Mouse (Mus musculus) myocyte (in vitro differentiated cells): Measurements from ENCODE around the gene Lamc3. TPM values are rescaled to one million over a fixed set of nuclear protein-coding genes. Genes with fewer than 3 reads are reported as not detected.

Source experiments
- H3K27me3 ChIP-seq: one replicate; pipeline ENCODE4 v1.6.1; 2011; ENCODE audit not compliant: control insufficient read depth, insufficient read depth, insufficient read length
- H3K36me3 ChIP-seq: one replicate; pipeline ENCODE4 v1.6.1; 2011; ENCODE audit not compliant: control insufficient read depth, insufficient read depth
- H3K4me2 ChIP-seq: one replicate; pipeline ENCODE4 v1.6.1; 2011; ENCODE audit warnings: low read depth, control low read depth
- H3K4me3 ChIP-seq: one replicate; pipeline ENCODE4 v1.5.1; 2011; ENCODE audit warnings: mild to moderate bottlenecking, control low read depth, moderate library complexity
- H3K79me2 ChIP-seq: one replicate; pipeline ENCODE4 v1.6.1; 2011; ENCODE audit not compliant: control insufficient read depth, insufficient read depth
- H3ac ChIP-seq: one replicate; pipeline ENCODE4 v1.6.1; 2011; ENCODE audit not compliant: control insufficient read depth, insufficient read length
- CEBPB ChIP-seq: IDR thresholded peaks from 2 replicates; pipeline ENCODE4 v1.6.1; 2011; ENCODE audit warnings: mild to moderate bottlenecking, moderate library complexity; ENCODE audit not compliant: poor library complexity, insufficient read depth, severe bottlenecking
- E2F4 ChIP-seq: IDR thresholded peaks from one replicate; pipeline ENCODE4 v1.6.1; 2011; ENCODE audit warnings: mild to moderate bottlenecking, control low read depth, moderate library complexity; ENCODE audit not compliant: insufficient read depth
- MAX ChIP-seq: IDR thresholded peaks from one replicate; pipeline ENCODE4 v1.6.1; 2011; ENCODE audit warnings: low read depth, mild to moderate bottlenecking, control low read depth
- MYOD1 ChIP-seq, 3 experiments: IDR thresholded peaks; one replicate each; pipeline ENCODE4 v1.6.1; 2011; ENCODE audit warnings: control low read depth in 2 of 3, low read depth in 2 of 3, mild to moderate bottlenecking in 2 of 3, moderate library complexity in 1 of 3; ENCODE audit not compliant: insufficient read length in 2 of 3, control insufficient read depth in 1 of 3
- MYOG ChIP-seq, 3 experiments: IDR thresholded peaks; one replicate each; pipeline ENCODE4 v1.6.1; 2011; ENCODE audit warnings: control low read depth in 2 of 3, low read depth in 2 of 3, mild to moderate bottlenecking in 2 of 3; ENCODE audit not compliant: insufficient read length in 2 of 3, control insufficient read depth in 1 of 3, insufficient read depth in 1 of 3
- POLR2A ChIP-seq: IDR thresholded peaks from one replicate; pipeline ENCODE4 v1.6.1; 2011; ENCODE audit warnings: low read depth, mild to moderate bottlenecking, control low read depth, moderate library complexity; ENCODE audit not compliant: insufficient read length
- POLR2AphosphoS2 ChIP-seq: IDR thresholded peaks from one replicate; pipeline ENCODE4 v1.6.1; 2011; ENCODE audit warnings: low read depth, control low read depth; ENCODE audit not compliant: insufficient read length
- REST ChIP-seq: IDR thresholded peaks from one replicate; pipeline ENCODE4 v1.6.1; 2011; ENCODE audit warnings: mild to moderate bottlenecking, control low read depth, moderate library complexity; ENCODE audit not compliant: insufficient read depth, insufficient read length
- SRF ChIP-seq: IDR thresholded peaks from one replicate; pipeline ENCODE4 v1.6.1; 2011; ENCODE audit warnings: low read depth; ENCODE audit not compliant: control insufficient read depth, insufficient read length
- TCF12 ChIP-seq: IDR thresholded peaks from one replicate; pipeline ENCODE4 v1.6.1; 2011; ENCODE audit warnings: mild to moderate bottlenecking, control low read depth; ENCODE audit not compliant: poor library complexity, insufficient read depth, severe bottlenecking
- TCF3 ChIP-seq: IDR thresholded peaks from one replicate; pipeline ENCODE4 v1.6.1; 2011; ENCODE audit warnings: low read depth, control low read depth; ENCODE audit not compliant: insufficient read length
- USF1 ChIP-seq: IDR thresholded peaks from one replicate; pipeline ENCODE4 v1.6.1; 2011; ENCODE audit warnings: low read depth, mild to moderate bottlenecking, control low read depth, moderate library complexity
- polyA plus RNA-seq: library from polyadenylated mRNA; unstranded; fragments of >200 nt; fragmentation: generic; extraction: Trizol; gene quantifications from one replicate; pipeline ENCODE4 v1.2.1, GENCODE M21; 2012; ENCODE audit warnings: missing spikeins

The Lamc3 gene
- polyA plus RNA-seq, 1 experiment: 0.22 TPM

DNA sequence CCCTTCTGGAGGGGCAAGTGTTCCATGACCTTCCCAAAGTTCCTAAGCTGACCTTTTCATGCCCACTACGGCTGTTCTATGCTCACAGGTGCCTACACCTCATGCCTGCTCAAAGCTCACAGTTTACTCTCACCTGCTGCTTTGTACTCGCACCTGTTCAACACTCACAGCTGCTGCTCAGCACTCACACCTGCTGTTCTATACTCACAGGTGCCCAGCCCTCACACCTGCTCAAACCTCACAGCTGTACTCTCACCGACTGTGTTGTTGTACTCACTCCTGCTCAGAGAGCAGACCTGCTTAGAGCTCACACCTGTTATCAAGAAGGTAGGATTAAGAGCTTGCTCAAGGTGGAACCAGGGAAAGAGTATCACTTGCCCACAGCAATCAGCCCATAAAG lies 16.4 kb upstream of the Lamc3 start:
- no peak overlapping the region for H3K4me2 ChIP-seq
- H3K27me3 ChIP-seq: peaks cover 26% of the 10 kb centered on the region
- no peak overlapping the region for H3ac ChIP-seq
- no peaks in the 10 kb centered on the region for H3K79me2 ChIP-seq
- TF ChIP-seq TCF3: no peak
- TF ChIP-seq POLR2A: no peak
- no peak for TF ChIP-seq SRF
- no peak for TF ChIP-seq USF1
- no peak for TF ChIP-seq MAX
- TF ChIP-seq MYOD1 (IDR thresholded peaks at IDR 0.05; ENCODE audit: control insufficient read depth in 1 of 3, insufficient read length in 2 of 3, low read depth in 2 of 3): peak in 2 of 3 experiments; percentile 37 to 69
- no peak for TF ChIP-seq CEBPB
- peak; percentile 19 for TF ChIP-seq TCF12
- TF ChIP-seq REST: no peak
- TF ChIP-seq POLR2AphosphoS2: no peak
- TF ChIP-seq MYOG (IDR thresholded peaks at IDR 0.05; ENCODE audit: control insufficient read depth in 1 of 3, insufficient read depth in 1 of 3, insufficient read length in 2 of 3, low read depth in 2 of 3): peak in 1 of 3 experiments; percentile 66
- H3K36me3 ChIP-seq: no peaks in the 10 kb centered on the region
- H3K4me3 ChIP-seq: no peak overlapping the region

DNA sequence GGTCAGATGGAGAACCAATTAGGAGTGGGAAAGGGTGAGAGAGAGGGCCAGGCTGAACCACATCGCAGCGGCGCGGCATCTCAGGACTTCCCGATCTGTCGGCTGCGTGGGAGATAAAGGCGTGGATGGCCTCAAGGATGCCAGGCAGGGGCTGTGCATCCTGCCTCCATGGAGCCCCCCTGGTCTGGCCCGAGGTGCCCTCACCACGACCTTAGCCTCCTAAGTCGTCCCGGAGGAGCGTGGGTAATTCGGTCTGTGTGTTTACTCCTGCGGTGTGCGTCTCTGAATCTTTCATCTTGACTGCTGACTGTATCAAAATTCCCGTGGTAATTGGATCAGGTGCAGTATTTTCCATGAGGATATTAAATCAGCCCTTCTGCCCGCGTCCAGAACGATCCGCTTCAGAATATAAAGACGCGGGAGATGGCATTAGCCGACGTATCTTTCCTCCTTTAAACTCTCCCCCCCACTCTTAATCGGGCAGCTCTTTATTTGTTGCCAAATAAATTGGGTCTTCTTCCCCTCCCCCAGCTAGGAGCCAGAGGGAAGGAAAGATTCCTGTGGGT lies 12.7 kb upstream of the Lamc3 start:
- TF ChIP-seq MYOG (IDR thresholded peaks at IDR 0.05; ENCODE audit: control insufficient read depth in 1 of 3, insufficient read depth in 1 of 3, insufficient read length in 2 of 3, low read depth in 2 of 3) (no peak), REST (no peak), CEBPB (no peak), E2F4 (no peak), TCF12 (no peak), POLR2A (no peak), USF1 (no peak), MAX (no peak), POLR2AphosphoS2 (no peak), MYOD1 (IDR thresholded peaks at IDR 0.05; ENCODE audit: control insufficient read depth in 1 of 3, insufficient read length in 2 of 3, low read depth in 2 of 3) (no peak), TCF3 (no peak), SRF (no peak)
- Histone ChIP-seq H3K4me3 (no peak overlapping the region), H3K79me2 (no peaks in the 10 kb centered on the region), H3K27me3 (peaks cover 48% of the 10 kb centered on the region), H3ac (no peak overlapping the region), H3K4me2 (no peak overlapping the region), H3K36me3 (no peaks in the 10 kb centered on the region)

DNA sequence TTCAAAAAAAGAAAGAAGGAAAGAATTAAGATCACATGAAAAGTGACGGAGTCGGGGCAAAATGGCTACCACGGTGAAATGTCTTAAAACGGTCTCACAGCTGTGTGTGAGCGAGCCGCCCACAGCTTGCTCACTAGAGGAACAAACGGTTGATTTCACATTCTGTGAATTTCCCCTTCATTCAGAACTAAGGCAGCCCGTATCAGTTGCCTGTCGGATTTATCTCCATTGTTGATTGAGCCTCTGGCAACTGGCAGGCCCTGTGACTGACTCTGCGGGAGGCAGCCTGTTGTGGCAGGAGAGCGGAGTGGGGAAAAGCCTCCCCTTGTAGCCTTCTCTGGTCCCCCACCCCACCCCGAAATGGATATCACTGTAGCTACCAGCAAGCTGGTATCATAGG lies 10.6 kb upstream of the Lamc3 start:
- H3K4me2 ChIP-seq: no peak overlapping the region

DNA sequence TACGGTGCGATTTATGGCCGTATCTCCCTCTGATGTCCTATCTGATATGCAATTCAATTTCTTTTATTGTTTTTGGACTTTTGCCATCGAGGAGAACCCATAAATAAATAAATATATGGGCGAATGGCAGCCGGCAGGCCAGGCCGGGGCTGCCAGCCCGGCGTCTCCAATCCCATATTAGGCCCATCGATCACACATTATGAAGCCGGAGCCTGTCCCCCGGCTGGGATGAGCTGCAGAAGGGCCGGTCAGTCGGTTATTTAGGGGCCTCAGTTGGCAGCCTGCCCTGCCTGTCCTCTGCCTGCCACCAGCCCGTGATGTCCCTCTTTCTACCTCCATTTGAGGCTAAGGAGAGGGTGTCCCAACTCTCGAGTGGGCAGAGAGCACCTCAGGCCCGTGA lies 8.5 kb upstream of the Lamc3 start:
- Histone ChIP-seq H3K4me3 (no peak overlapping the region), H3K4me2 (no peak overlapping the region), H3K36me3 (no peaks in the 10 kb centered on the region), H3ac (no peak overlapping the region), H3K27me3 (peaks cover 76% of the 10 kb centered on the region), H3K79me2 (no peaks in the 10 kb centered on the region)
- TF ChIP-seq MYOD1 (IDR thresholded peaks at IDR 0.05; ENCODE audit: control insufficient read depth in 1 of 3, insufficient read length in 2 of 3, low read depth in 2 of 3) (no peak), MAX (no peak), SRF (no peak), POLR2AphosphoS2 (no peak), TCF3 (no peak), MYOG (IDR thresholded peaks at IDR 0.05; ENCODE audit: control insufficient read depth in 1 of 3, insufficient read depth in 1 of 3, insufficient read length in 2 of 3, low read depth in 2 of 3) (no peak), USF1 (no peak), POLR2A (no peak), CEBPB (no peak), TCF12 (no peak), E2F4 (no peak), REST (no peak)

More for the DNA sequence above, 10.6 kb upstream of the Lamc3 start:
- peaks cover 61% of the 10 kb centered on the region for H3K27me3 ChIP-seq
- H3ac ChIP-seq: no peak overlapping the region
- H3K36me3 ChIP-seq: no peaks in the 10 kb centered on the region
- no peaks in the 10 kb centered on the region for H3K79me2 ChIP-seq
- H3K4me3 ChIP-seq: no peak overlapping the region
- no peak for TF ChIP-seq TCF3

DNA sequence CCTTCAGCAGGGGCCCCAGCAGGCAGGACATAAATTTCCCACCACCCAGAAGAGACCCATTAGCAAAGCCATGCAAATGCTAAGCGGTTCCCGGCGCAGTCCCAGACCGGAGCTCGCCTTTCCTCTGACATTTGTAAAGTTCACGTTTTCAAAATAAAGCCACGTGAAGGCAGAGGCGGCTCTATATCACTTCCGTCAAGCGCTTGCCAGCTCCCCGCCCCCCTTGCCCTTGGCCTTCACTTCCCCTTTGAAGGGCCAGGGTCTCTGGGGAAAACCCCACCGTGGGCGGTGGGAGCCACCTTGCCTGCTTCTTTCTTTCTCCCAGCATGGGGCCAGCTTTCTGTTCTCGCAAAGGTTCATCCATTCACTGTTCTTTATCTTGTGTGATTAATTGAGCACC lies 6.2 kb upstream of the Lamc3 start:
- peaks cover 78% of the 10 kb centered on the region for H3K27me3 ChIP-seq
- no peak overlapping the region for H3K4me3 ChIP-seq
- H3K4me2 ChIP-seq: no peak overlapping the region
- TF ChIP-seq USF1: no peak
- TF ChIP-seq SRF: no peak
- no peak for TF ChIP-seq POLR2AphosphoS2
- TF ChIP-seq MAX: no peak
- no peak for TF ChIP-seq TCF3
- TF ChIP-seq CEBPB: no peak
- no peak for TF ChIP-seq REST
- TF ChIP-seq POLR2A: no peak
- TF ChIP-seq E2F4: no peak
- TF ChIP-seq TCF12: no peak
- TF ChIP-seq MYOD1 (IDR thresholded peaks at IDR 0.05; ENCODE audit: control insufficient read depth in 1 of 3, insufficient read length in 2 of 3, low read depth in 2 of 3): no peak
- H3K36me3 ChIP-seq: no peaks in the 10 kb centered on the region
- H3K79me2 ChIP-seq: no peaks in the 10 kb centered on the region
- no peak overlapping the region for H3ac ChIP-seq
